In the genomic region with DNA sequence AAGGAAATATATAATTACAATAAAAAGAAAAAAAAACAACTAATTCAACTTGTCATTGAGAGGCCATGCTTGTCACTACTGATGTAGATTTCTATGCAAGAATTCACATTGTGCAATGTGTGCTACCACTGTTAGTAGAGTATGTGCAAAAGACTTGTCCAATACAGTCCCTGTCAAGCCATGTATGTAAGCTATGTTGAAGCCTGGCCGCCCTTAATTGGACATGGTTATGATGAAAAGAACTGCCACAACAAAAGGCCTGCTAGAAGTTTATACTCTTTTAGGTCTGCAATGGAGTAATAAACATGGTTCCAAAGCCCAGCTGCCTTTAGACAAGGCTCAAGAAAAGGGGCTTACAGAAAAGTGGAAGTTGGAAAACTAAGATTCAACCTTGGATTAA, we compare ENCODE assay signal across 23 mouse cellular contexts.
DNase-seq lines count a peak whose midpoint lies in the region; ATAC-seq lines count a peak whose summit lies in the region.
"Had no signal": no experiment of that assay in that cellular context is flagged by ENCODE, and none has a peak within 500 bp of the region (broad histone marks: within the 10 kb centered on the region; RNA-seq: fewer than 3 reads in every experiment).

No protein-coding gene starts in this region.

- ATAC-seq in embryonic facial prominence, embryonic 14.5 days (ENCODE audit: low read depth) = no peak
- peak; percentile 69; the same call in 1 of the 2 replicates for ATAC-seq in midbrain, embryonic 12.5 days (ENCODE audit: low FRiP score, low read depth)
- no peak for ATAC-seq in midbrain, embryonic 16.5 days
- ATAC-seq: activated CD4-positive, CD25-positive, alpha-beta regulatory T cell, adult 4 months; CD4-positive, CD25-positive, alpha-beta regulatory T cell, adult 4 months; forebrain, embryonic 13.5 days; forebrain, embryonic 15.5 days; forebrain, postnatal 0 days; Patski had no signal

- no peaks in the 10 kb centered on the region for H3K4me1 ChIP-seq in embryonic facial prominence, embryonic 14.5 days (ENCODE audit: control insufficient read depth, insufficient read depth, low read length)
- H3K4me1 ChIP-seq in embryonic facial prominence, embryonic 10.5 days = no peaks in the 10 kb centered on the region
- no peaks in the 10 kb centered on the region for H3K4me1 ChIP-seq in midbrain, embryonic 12.5 days
- no peaks in the 10 kb centered on the region for H3K4me1 ChIP-seq in midbrain, embryonic 16.5 days (ENCODE audit: control insufficient read depth, insufficient read depth, low read length)
- H3K4me1 ChIP-seq: embryonic facial prominence, embryonic 13.5 days; forebrain, embryonic 13.5 days; forebrain, embryonic 15.5 days had no signal

- WGBS in embryonic facial prominence, embryonic 14.5 days = 87% methylated on average over 1 of the region's 1 CpGs
- 93% methylated on average over 1 of the region's 1 CpGs for WGBS in embryonic facial prominence, embryonic 10.5 days
- 66% methylated on average over 1 of the region's 1 CpGs for WGBS in midbrain, embryonic 12.5 days
- WGBS in midbrain, embryonic 16.5 days = 77% methylated on average over 1 of the region's 1 CpGs

- H3K9me3 ChIP-seq in embryonic facial prominence, embryonic 14.5 days (ENCODE audit: control insufficient read depth, low read length) = no peaks in the 10 kb centered on the region
- H3K9me3 ChIP-seq in embryonic facial prominence, embryonic 10.5 days = no peaks in the 10 kb centered on the region
- no peaks in the 10 kb centered on the region for H3K9me3 ChIP-seq in midbrain, embryonic 12.5 days
- no peaks in the 10 kb centered on the region for H3K9me3 ChIP-seq in midbrain, embryonic 16.5 days (replicated peaks; ENCODE audit: control insufficient read depth, low read length, poor library complexity, severe bottlenecking)
- H3K9me3 ChIP-seq: embryonic facial prominence, embryonic 13.5 days; forebrain, embryonic 13.5 days; forebrain, embryonic 15.5 days; G1E had no signal

- H3K36me3 ChIP-seq in embryonic facial prominence, embryonic 14.5 days (ENCODE audit: control insufficient read depth, insufficient read depth, low read length) = no peaks in the 10 kb centered on the region
- H3K36me3 ChIP-seq in embryonic facial prominence, embryonic 10.5 days (replicated peaks) = no peaks in the 10 kb centered on the region
- H3K36me3 ChIP-seq in midbrain, embryonic 12.5 days = no peaks in the 10 kb centered on the region
- no peaks in the 10 kb centered on the region for H3K36me3 ChIP-seq in midbrain, embryonic 16.5 days (ENCODE audit: control insufficient read depth, insufficient read depth, low read length)
- H3K36me3 ChIP-seq: embryonic facial prominence, embryonic 13.5 days; forebrain, embryonic 15.5 days; G1E had no signal

- no peak overlapping the region for H3K9ac ChIP-seq in embryonic facial prominence, embryonic 14.5 days (ENCODE audit: low read depth, low read length)
- H3K9ac ChIP-seq in midbrain, embryonic 12.5 days (replicated peaks) = no peak overlapping the region
- H3K9ac ChIP-seq in midbrain, embryonic 16.5 days (ENCODE audit: low read depth, low read length) = no peak overlapping the region
- H3K9ac ChIP-seq: embryonic facial prominence, embryonic 13.5 days; forebrain, embryonic 13.5 days; forebrain, embryonic 15.5 days; forebrain, postnatal 0 days had no signal

- peak; percentile 1 for DNase-seq in embryonic facial prominence, embryonic 14.5 days (ENCODE audit: low spot score)
- no peak for DNase-seq in embryonic facial prominence, embryonic 10.5 days (ENCODE audit: low spot score)
- no peak for DNase-seq in gastrocnemius, adult 18-20 months (ENCODE audit: low spot score)
- DNase-seq: adrenal gland, adult 8-10 months; adrenal gland, postnatal 14 days; adrenal gland, postnatal 36 days; B cell, adult 2 months; cerebellum, adult 11-12 months; cerebellum, adult 2 months; cerebellum, adult 9-10 months; cerebellum, postnatal 10 days; cerebellum, postnatal 25 days; forebrain, postnatal 0 days had no signal

- H3K4me3 ChIP-seq in embryonic facial prominence, embryonic 14.5 days (ENCODE audit: low read depth, low read length) = no peak overlapping the region
- H3K4me3 ChIP-seq in embryonic facial prominence, embryonic 10.5 days = no peak overlapping the region
- no peak overlapping the region for H3K4me3 ChIP-seq in midbrain, embryonic 12.5 days
- H3K4me3 ChIP-seq in midbrain, embryonic 16.5 days (ENCODE audit: low read depth, low read length) = no peak overlapping the region
- H3K4me3 ChIP-seq: embryonic facial prominence, embryonic 13.5 days; forebrain, embryonic 13.5 days; forebrain, embryonic 15.5 days had no signal

- H3K27ac ChIP-seq in embryonic facial prominence, embryonic 14.5 days (replicated peaks; ENCODE audit: low read depth, low read length) = no peak overlapping the region
- no peak overlapping the region for H3K27ac ChIP-seq in embryonic facial prominence, embryonic 10.5 days (replicated peaks)
- no peak overlapping the region for H3K27ac ChIP-seq in midbrain, embryonic 12.5 days (replicated peaks)
- no peak overlapping the region for H3K27ac ChIP-seq in midbrain, embryonic 16.5 days (ENCODE audit: low read length)
- H3K27ac ChIP-seq: embryonic facial prominence, embryonic 13.5 days; forebrain, embryonic 13.5 days; forebrain, embryonic 15.5 days had no signal

- no peaks in the 10 kb centered on the region for H3K27me3 ChIP-seq in embryonic facial prominence, embryonic 14.5 days (replicated peaks; ENCODE audit: control insufficient read depth, insufficient read depth, low read length)
- H3K27me3 ChIP-seq in embryonic facial prominence, embryonic 10.5 days (replicated peaks; ENCODE audit: low read depth, poor library complexity, severe bottlenecking) = no peaks in the 10 kb centered on the region
- no peaks in the 10 kb centered on the region for H3K27me3 ChIP-seq in midbrain, embryonic 12.5 days
- no peaks in the 10 kb centered on the region for H3K27me3 ChIP-seq in midbrain, embryonic 16.5 days (ENCODE audit: control insufficient read depth, insufficient read depth, low read depth, low read length)
- H3K27me3 ChIP-seq: CH12.LX; embryonic facial prominence, embryonic 13.5 days; forebrain, embryonic 13.5 days; forebrain, embryonic 15.5 days; Patski had no signal

- H3K4me2 ChIP-seq in embryonic facial prominence, embryonic 14.5 days (ENCODE audit: low read depth, low read length) = no peak overlapping the region
- no peak overlapping the region for H3K4me2 ChIP-seq in midbrain, embryonic 12.5 days (replicated peaks)
- no peak overlapping the region for H3K4me2 ChIP-seq in midbrain, embryonic 16.5 days (ENCODE audit: low read length)
- H3K4me2 ChIP-seq: embryonic facial prominence, embryonic 13.5 days; forebrain, embryonic 13.5 days; forebrain, embryonic 15.5 days had no signal
